Mouse (Mus musculus) cerebellum, postnatal 10 days (tissue): ENCODE results near the gene Abca6.

Experiments
- DNase-seq, 2 experiments: peaks; one replicate each; pipeline ENCODE4 v3.0.0; 2021; ENCODE audit warnings: mixed read lengths in 2 of 2

The Abca6 gene

DNA sequence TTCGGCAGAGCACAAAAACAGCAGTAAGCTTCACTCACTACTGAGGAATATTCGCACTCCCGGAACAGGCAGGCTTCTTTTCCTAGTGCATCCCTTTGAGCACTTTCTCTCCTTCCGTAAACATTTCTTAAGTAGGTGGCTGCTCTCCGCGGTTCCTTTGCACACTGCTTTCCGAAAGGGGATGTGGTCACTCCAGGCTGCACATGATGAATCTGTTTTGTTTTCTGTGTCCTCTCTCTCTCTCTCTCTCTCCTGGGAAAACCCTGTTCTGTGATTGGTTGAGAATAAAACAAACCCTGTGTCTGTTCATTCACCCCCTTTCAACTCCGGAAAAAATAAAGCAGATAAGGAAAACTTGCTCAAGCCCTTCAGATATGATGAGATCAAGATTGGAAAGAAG lies at the start of gene Abca6:
Abca6 (minus strand) TSS at position 243 of the 400 bp plus-strand sequence.
- peak in 1 of 2 experiments; percentile 6 for DNase-seq

DNA sequence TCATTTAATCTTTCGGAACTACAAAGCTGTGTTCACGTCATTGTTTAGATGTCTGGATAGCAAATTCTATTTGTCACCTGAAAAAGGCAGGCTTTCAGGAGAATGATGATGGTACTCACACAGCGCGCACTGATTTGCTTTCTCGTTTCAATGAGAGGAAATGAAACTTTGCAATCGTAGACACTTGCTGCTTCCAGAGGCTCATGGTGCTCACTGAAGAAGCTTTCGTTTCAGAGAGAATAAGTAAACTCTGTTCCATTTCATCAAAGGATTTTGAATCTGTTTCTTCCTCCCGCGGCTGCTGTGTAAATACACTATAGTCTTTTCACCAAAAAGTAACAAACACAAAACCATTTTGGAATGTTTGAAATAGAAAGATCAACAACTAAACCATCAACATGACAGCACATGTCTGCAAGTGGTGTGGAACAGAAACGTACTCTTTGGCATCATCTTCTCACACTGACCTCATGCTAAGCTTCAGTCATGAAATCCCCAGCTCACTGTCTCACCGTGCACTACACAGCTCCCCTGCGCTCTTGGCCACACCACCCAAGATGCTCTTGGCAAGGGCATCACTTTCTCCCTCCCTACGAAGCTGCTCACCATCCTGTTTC lies 46.4 kb upstream of the Abca6 start:
- no peak for DNase-seq

DNA sequence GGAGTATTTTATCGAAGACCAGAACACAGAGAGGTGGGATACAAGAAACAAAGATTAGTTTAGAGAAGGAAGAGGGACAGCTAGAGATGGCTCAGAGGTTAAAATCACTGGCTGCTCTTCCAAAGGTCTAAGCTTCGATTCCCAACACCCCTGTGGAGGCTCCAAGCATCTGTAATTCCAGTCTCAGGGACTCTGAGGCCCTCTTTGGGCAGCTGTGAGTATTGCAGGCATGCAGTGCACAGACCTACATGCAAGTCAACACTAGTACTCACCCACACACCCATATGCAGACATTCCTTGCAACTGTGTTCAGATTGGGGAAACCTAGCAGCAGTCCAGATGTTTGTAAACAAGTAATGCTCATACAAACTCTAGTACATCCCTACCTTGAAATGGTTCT lies 39.0 kb upstream of the Abca6 start:
- DNase-seq = no peak

DNA sequence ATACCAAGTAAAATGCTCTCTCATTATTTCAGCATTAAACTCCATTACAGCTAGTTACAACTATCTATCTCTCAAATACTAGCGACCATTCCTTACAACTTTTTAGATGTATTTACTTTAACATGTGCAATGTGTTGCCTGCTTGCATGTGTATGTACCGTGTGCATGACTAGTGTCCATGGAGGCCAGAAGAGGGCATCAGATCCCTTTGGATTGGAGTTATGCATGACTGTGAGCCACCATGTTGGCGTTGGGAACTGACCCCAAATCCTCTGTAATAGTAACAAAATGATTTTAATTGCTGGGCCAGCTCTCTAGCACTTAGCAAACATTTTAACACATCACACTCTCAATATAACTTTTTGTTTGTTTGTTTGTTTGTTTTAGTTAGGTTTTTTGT lies 36.8 kb upstream of the Abca6 start:
- no peak for DNase-seq

DNA sequence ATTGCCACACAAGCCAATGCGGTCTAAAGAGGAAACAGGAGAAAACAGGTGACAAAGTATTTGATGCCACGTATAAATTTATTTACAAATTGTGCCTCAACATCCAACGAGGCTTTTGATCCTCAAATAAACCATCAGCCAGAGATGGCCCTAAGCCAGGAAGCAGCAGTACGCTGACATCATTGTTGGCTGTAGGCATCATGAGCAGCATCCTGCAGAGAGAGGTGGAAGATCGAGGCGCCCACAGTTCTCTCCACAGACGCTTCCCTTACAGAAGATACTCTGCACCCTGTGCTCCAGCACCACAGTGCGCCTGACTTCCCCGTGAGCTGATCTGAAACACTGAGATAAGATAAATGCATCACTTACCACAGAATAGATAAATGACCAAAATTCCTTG lies 36.1 kb upstream of the Abca6 start:
- DNase-seq = peak; percentile 78

DNA sequence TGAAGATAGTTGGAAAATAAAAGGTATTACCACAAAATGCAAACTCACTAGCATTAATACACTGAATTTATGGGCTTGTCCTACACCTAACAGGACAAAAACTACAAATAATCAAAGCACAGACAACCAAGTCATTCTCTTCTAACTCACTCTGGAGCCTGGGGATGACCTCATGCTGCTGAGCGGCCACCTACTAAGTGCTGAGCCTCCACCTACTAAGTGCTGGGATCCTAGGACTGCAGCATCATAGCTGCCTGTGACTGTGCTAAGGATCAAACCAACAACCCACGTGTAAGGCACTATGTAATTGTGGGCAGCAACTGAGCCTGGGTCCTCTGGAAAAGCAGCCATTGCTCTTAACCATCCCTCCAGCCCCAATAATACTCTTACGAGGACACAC lies 34.8 kb upstream of the Abca6 start:
- no peak for DNase-seq

DNA sequence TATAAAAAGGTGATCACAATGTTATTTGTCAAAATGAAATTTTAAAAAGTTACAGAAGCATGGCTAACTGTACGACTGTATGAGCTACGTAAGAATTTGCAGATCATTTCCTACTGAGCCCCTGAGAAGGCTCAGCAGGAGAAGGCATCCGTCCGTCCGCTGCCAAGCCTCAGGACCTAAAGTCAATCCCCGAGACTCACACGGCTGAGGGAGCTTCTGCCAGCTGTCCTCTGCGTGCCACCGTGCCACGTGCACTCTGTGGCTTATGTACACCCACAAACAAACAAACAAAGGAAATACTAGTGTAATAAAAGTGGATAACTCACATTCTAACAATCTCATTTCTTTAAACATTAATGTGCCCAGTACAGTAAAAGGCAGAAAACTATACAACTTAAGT lies 33.3 kb upstream of the Abca6 start:
- DNase-seq = peak in 1 of 2 experiments; percentile 28

DNA sequence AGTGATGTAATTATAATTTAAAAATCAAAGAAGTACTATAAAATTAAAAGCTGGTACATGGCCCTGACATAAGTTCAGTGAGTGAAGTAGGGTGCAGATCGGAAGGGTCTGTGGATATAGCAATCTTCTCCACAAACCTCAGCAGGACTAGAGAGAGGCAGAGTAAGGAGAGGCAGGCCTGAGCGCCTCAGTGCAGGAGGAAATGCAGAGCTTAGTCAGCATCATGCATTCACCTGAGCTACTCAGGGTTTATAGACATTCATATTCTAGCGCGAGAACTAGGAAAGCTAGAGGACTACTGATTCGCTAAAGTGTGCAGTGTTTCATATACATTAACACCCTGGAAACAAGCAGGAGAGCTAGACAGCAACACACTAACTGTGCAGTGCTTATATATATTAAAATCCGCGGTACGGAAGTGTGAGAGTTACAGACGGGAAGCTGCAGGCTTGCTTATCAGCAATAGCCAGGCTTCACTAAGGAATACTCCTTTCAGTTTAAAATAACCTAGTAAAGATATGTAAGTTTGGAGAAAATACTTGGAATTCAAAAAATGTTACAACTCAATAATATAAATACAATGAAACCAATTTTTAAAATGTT lies 32.7 kb upstream of the Abca6 start:
- no peak for DNase-seq

DNA sequence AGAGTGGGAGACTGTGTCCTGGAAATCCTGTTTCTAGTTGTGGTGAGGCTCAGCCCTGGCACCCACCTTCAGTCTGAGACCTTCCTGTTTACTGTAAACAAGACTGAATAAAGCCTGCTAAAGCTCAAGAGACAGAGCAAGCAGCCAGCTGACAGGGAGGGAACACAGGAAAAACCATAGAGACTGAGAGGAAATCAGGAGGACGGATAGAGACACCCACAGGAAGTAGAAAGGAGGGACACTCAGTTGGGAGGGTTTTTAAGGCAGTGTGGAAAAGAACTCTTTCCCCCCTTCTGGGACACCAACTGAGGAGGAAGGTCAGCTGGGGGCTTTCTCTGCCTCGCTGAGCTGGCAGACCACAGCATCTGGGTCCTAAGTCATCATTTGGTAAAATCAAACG lies 23.2 kb upstream of the Abca6 start:
- no peak for DNase-seq

DNA sequence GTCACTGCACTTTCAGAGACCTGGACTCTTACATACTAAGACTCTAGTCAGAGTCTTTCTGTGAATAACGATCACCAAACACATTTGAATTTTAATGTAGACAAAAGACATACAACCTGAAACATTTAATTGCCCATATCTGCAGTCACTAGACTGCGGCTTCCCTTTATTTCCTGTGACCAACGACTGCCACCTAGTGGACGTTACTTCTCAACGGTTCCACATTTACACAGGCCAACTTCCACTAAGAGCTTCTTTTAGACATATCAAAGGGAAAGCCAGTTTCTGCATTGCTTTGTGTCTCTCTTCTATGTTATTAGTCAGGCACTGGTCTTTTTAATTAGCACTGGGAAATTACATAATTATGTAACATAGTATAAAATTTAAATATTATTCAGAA lies 20.2 kb upstream of the Abca6 start:
- DNase-seq = peak; percentile 73 to 79

DNA sequence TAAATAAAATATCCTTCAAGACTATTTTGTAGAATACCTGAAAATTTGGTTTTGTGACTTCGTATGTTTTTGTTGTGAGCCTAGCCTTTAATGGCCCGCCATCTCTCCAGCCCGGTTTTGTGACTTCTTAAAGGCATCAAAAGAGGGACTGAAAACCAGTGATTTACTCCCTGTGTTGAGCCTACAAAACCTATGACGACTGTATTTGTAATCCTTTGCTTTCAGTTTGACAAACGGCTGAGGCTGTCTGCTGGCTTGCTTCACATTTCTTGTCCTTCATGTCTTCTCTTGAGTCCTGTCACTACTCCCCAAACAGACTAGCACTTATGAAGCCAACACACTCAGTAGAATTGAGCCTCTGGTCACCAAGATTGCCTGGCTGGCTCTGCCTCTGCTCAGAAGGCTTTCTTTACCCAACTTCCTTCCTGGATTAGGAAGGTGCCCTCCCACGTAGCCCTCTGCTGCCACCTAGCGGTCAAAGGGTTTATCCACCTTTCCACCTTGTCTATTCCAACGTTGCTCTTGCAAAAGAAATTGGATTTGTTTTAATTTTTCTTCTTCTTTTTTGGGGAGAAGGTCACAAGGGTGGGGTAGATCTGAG lies 16.8 kb upstream of the Abca6 start:
- DNase-seq = peak; percentile 96 to 97

DNA sequence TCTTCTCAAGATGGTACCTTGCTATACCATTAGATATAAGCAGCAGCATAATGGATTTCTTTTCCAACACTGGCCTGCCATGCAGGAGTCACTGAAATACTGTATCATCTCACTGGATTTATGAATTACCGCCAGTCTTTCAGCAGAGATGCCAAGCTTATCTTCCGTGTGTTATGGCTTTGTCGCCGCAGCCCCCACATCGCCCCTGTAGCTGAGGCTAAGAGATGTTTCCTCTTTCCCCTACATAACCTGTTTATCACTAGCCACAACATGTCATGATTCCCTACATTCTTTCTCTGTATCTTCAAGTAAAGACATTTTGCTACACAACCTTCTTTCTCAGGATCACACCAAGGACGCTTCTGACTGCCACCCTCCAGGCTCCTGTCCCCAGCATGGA lies 15.7 kb upstream of the Abca6 start:
- no peak for DNase-seq

DNA sequence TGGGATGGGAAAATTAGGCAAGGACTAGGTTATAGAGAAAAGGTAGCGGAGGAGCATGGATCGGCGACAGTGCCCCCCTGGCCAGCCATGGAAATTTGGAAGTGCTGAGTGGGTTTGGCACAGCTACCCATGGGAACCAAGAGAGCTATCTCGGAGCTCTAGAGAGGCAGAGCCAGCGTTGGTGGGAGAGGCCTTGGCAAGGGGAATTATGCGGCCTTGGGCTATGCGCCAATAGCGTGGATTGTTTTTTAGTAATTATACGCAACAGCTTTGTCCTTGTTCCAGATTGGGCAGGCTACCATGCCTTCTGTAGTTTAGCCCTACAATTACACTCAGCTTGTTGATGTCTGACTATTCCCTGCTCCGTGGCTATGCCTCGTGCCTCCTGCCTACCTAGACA lies 15.2 kb upstream of the Abca6 start:
- DNase-seq = peak; percentile 50 to 58

DNA sequence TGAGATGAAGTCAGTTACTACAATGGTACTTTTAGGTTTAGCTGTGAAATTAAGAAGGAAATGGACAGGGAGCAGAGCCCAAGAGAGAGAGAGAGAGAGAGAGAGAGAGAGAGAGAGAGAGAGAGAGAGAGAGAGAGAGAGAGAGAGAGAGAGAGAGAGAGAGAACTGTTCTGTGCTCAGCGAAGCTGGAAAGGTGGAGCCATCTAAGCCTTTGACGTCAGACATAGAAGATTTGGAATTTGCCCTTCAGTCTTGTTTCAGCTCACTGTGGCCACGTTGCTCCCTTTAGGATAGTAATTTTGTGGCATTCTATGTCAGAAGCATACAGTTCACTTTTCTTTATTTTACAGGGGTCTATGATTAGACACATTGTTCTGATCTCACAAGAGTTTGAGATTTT lies 10.3 kb upstream of the Abca6 start:
- DNase-seq = no peak

DNA sequence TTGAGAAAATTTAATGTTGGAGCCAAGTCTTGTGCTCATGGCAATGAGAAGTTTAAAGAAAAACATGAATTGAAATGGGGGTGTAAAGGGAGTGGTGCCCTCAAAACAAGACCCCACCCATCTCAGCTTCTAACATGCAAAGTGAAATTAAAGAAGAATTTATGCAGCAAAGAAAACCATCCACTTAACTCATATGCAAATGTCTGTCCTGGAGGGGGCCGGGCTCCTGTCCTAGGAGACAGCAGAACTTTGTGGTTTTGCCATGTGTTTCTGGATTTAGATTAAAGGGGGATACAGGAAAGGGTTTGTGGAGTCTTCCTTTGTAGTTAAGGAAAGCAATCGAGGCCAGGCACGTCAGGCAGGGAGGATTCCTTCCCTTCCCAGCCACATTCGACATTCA lies 6.3 kb upstream of the Abca6 start:
- no peak for DNase-seq

DNA sequence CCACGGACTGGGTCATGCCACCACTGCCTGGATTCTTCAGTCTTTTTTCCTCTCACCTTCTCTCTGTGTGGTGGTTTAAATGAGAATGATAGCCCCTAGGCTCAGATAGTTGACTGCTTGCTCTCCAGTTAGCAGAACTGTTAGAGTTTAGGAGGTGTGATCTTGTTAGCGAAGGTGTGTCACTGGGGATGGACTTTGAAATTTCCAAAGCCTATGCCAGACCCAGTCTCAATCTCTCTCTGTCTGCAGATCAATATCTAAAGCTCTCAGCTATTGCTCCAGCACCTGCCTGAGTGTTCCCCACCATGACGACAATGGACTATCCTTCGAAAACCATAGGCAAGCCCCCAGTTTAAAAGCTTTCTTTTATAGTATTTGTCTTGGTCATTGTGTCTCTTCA lies 5.5 kb upstream of the Abca6 start:
- no peak for DNase-seq

DNA sequence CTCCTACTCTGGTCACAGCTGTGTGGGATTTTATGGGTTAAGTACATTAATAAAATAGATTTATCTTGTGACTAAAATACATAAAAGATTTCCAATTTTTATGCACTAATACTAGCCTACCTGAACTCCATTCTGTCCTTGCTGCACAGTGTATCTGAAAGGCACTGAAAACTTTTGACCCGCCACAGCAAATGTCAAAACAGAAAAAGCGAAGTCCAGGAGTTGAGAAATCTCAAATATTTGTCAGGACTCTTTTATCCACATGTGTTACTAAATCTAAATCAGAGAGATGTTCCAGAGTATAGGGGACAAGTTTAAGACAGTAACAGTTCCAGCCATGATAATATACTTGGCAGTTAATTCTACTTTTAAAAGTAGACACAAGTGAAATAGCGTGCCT lies 680 bp upstream of the Abca6 start:
- no peak for DNase-seq

DNA sequence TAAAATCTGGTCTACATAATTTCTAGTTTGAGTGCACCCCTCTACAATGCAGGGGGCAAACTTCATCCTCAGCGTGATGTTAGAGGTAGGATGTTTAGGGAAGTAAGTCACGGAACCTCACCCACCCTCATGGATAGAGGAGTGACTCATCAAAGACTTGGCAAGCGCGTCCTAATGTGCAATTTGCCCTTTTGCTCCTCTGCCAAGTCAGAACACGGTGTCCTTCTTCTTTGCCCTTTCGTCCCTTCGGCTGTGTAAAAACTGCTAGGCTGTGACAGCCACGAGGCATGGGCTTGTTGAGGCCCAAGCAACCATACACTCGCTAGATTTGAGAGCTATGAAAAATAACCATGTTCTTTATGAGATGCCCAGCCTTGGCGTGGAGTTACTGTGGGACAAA lies 6.8 kb downstream of the Abca6 start:
- no peak for DNase-seq

DNA sequence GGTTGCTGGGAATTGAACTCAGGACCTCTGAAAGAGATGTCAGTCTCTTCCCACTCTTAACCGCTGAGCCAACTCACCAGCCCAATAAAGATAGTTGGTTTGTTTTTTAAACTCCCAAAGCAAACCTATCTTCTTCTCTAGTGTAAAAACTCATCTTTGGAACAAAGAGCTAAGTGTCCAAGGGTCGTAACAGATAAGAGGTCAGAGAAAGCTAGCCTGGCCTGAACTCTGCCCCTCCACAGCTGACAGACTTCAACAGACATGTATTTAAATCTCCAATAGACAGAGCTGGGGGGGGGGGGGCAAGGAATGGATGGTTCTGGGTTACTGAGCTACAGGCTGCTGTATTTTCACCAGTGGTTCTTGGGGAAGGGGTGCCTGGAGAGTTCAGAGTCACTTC lies 14.1 kb downstream of the Abca6 start:
- no peak for DNase-seq

DNA sequence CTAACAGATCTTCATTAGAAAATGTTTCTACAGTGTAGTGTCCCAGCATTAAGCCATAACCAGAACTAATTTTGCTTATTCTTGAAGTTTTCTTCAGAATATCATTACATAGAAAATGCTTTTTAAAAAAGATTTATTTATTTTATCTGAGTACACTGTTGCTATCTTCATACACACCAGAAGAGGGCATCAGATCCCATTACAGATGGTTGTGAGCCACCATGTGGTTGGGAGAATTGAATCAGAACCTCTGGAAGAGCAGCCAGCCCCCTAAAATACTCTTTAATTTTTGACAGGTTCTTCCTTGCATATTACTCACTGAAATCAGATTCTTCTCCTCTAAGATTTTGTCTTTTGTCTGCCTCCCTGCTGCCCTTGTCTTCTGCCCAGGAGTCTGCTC lies 18.6 kb downstream of the Abca6 start:
- DNase-seq = no peak

DNA sequence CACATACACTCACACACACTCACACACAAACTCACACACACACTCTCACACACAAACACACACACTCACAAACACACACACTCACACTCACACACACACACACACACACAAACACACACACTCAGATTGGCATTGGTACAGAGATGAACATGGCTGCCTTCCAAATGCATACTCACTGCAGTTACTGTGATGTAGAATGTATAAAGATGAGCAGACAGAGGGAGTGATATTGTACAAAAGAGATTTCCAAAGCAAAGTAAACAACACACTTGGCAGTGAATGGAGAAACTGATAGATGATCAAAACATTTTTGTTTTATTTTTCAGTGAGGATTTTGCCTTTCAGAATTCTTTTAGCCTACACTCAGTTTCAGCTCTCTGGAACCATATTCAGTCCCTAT lies 34.5 kb downstream of the Abca6 start:
- DNase-seq = no peak

DNA sequence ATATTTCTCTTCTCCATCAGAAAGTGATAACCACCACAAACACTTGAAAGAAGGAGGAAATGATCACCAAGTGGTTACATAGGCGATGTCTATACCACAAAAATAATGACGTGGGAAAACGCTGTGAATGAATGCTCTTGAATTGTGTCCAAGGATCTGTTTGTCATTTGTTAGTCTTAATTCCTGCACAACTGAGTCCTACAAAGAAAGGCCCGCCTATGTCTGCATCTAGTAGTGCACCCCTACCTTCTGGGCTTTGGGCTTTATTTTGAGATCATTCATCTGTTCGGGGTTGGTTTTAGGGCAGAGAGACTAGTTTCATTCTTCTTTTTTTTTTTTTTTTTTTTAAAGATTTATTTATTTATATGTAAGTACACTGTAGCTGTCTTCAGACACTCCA lies 47.6 kb downstream of the Abca6 start:
- DNase-seq = no peak

DNA sequence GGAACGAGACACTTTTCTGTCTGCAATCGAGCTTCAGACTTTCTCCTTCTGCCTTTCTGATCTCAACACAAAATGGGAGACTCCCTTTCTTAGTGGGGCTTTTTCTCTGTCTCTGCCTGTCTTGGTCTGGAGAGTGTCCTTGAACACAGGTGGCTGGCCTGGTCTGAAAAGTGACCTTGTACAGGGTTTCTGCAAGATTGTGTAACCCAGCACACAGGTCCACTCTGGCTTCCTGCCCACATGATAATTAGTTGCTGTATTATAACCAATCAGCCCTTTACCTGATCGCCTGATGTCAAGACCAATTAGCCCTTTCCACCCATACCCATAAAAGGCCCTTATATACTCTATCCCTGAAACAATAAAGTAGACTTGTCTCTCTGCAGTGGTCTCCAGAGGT lies 52.7 kb downstream of the Abca6 start:
- peak in 1 of 2 experiments; percentile 2 for DNase-seq

DNA sequence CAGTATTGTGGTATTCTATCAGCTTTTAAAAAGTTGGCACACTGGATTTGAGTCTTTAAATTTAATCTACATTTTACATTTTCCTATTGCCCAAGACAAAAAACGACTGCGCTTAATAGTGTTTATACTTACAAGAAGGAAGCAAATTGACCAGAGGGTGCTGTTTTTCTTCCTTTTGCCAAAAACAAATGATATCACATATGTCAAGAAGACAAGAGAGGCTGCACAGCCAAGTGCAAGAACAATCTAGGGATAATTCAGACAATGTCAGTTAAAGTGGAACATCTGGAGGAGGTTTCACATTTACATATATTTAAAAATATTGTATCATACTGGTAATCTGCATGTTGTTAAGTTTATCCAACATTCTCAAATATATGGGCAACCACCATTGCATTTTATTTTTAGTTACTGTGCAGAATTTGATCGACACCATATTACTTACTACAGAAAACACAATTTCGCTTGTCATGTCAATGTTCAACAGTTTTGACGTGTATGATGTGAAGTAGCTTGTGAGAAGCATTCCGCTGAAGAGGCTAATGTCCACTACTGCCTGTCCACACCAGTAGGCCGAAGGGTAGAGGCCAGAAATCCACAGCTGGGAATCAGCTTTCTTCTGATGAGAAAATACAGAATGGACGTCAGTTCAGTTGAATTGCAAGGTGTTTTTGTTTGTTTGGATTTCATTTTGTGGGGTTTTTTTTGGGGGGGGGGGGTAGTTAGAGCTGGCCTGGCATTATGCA lies 54.8 kb downstream of the Abca6 start:
- DNase-seq = no peak
